Mouse (Mus musculus): ENCODE data around the gene Snd1. TPM values are rescaled to one million over a fixed set of nuclear protein-coding genes. Genes with fewer than 3 reads are reported as not detected.
A peak's percentile ranks its signal among the peaks of the same experiment; 100 is the strongest.

Gene Snd1
- total RNA-seq, 2 experiments from 2014 or later, result 110 to 112 TPM

DNA sequence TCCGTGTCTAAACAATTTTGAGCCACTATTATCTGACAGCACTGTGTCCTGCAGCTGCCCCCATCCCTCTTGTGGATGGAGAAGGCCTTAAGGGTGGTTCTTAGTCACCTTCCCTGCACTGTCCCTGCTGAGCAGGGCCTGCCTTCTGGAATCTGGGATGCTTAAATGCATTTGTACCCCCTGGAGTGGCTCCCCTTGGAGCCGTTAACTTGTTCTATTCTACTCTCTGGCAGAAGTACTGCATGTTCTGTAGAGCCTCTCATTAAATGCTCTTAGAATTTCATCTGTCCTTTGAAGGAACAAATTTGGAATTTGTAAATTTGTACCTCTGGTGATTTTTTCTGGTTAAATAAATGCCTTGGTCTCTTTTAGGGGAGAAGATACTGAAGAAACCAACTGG is 50.6 kb downstream of the Snd1 start:
- no peak overlapping the region for H3K4me3 ChIP-seq
- no peak for TF ChIP-seq CTCF (conservative IDR thresholded peaks at IDR 0.05)
- peak overlapping the region; percentile 46 for H3K27ac ChIP-seq
- no peak for DNase-seq (ENCODE audit: low spot score in 2 of 2)

DNA sequence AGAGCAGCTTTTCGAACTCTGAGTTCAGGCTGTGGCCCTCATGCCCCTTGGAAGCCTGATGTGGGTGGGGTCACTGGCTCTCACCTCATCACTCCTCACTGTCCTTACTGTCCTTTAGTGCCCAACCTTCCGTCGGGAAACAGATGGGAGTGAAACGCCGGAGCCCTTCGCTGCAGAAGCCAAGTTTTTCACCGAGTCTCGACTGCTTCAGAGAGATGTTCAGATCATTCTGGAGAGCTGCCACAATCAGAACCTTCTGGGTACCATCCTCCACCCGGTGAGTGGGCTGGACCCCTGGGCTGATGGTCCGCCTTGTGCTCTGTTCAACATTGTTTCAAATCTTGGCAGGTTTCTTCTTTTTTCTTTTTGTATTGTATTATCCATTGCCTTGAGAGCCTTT is 52.5 kb downstream of the Snd1 start:
- H3K4me3 ChIP-seq, result no peak overlapping the region
- TF ChIP-seq CTCF (conservative IDR thresholded peaks at IDR 0.05), result no peak
- no peak overlapping the region for H3K27ac ChIP-seq
- DNase-seq (ENCODE audit: low spot score in 2 of 2), result no peak

DNA sequence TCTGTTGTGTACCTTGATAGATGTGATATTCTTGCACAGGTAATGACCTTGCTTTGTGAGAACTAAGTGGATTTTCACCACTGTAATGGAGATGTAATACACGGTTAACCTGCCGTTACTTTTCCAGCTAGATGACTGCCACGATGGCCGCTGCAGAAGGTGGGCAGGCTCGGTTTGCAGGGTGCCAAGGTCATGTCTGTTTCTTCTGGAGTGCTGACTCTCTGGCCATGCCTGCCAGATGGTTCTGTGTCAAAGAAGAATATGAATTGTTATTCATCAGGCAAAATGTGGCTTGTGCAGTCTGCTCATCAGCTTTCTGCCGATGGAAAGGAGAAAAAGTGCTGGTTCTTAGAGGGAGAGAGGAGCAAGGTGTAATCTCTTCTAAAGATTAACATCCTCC is 53.3 kb downstream of the Snd1 start:
- no peak overlapping the region for H3K27ac ChIP-seq

DNA sequence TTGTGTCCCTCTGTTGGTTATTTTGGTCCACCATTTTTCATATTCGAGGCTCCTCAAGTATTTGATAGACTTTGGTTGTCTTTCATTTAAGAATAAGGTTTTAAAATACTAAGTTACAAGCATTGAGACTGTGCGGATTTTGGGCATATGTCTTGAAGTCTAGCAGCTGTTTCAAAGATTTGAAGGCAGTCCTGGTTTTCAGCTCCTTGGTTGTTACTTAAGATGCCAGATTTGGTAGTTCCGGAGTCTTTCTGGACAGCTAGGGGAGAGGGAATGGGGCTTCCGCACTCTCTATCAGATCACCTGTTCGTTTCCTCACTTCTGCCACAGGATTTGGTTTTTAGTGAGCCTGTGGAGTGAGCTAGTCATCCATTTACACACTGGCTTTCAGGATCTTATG is 61.5 kb downstream of the Snd1 start:
- DNase-seq (ENCODE audit: low spot score in 2 of 2), result peak in 1 of 2 experiments; percentile 43
- TF ChIP-seq CTCF (conservative IDR thresholded peaks at IDR 0.05), result no peak
- no peak overlapping the region for H3K4me3 ChIP-seq
- peak overlapping the region; percentile 91 for H3K27ac ChIP-seq

More for the DNA sequence above, 53.3 kb downstream of the Snd1 start:
- no peak for TF ChIP-seq CTCF (conservative IDR thresholded peaks at IDR 0.05)
- DNase-seq (ENCODE audit: low spot score in 2 of 2), result no peak
- no peak overlapping the region for H3K4me3 ChIP-seq

DNA sequence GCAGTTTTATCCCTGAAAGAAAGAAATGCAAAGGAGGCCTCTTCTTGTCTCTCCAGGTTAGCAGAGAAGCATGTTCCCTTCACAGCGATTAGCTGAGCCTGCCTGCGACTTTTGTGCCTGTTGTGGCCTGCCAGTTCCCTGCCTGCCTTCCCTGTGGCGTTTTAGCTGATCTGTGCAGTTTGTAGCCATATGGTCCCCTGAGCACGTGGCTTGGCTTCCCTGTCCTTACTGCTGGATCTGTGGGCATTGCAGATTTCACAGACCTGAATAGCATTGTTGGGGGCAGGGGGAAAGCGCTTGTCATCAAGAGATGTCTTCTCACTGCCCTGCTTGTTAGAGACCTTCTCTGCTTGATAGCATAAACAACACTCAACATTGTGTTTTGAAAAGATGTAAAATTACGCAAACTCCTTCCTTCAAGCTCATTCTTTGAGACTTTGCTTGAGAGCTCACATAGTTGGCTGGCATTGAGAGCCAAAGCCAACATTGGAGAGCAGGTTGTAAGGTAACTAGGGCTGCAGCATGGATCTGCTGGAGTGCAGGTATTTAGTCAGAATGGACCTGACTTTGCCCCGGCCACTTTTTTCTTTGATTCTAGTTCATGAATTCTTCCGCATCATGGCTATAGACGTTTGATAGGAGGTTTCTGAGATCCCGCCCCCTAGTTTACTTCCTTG is 63.0 kb downstream of the Snd1 start:
- Histone ChIP-seq H3K27ac (peak overlapping the region; percentile 91), H3K4me3 (no peak overlapping the region)
- no peak for TF ChIP-seq CTCF (conservative IDR thresholded peaks at IDR 0.05)
- DNase-seq (ENCODE audit: low spot score in 2 of 2), result peak; percentile 75 to 80

DNA sequence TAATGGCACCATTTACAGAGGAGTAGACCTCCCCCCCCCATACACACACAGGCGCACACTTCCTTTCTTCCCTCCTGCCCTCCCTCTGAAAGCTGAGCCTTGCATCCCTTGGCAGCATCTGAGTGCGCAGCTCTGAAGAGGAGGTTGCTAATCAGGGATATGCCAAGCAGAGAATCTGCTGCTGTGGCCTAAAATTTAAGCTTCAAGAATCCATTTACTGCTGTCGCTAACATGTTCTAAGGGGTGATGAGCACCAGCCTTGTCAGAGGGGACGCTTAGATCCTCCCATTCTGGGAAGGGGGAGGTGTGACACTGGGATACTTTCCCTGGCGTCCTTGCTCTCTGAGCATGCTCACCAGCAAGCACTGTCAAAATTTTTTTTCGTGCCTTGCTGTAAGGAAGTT is 67.4 kb downstream of the Snd1 start:
- no peak for TF ChIP-seq CTCF (conservative IDR thresholded peaks at IDR 0.05)
- peak overlapping the region; percentile 74 for H3K27ac ChIP-seq
- no peak overlapping the region for H3K4me3 ChIP-seq
- DNase-seq (ENCODE audit: low spot score in 2 of 2), result peak; percentile 37 to 65

DNA sequence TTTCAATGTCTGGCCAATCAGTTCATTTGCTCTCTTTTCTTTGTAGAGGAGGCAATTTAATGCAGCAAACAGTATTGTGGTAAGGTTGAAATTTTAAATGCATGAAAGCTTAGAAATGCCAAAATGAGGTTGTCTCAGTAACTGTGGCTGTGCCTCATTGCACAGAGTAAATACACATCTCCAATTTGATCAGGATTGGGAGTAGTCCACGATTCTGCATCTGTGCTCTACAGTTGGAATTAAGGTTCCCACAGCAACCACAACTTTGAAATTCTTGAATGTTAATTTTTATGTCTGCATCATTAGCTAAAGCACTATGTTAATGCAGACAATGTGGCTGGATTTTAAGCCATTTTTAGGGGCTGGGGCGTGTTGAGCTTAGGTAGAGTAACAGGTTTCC is 72.0 kb downstream of the Snd1 start:
- DNase-seq (ENCODE audit: low spot score in 2 of 2), result peak in 1 of 2 experiments; percentile 54
- no peak overlapping the region for H3K4me3 ChIP-seq
- TF ChIP-seq CTCF (conservative IDR thresholded peaks at IDR 0.05), result no peak
- peak overlapping the region; percentile 57; the same call in 1 of the 2 replicates for H3K27ac ChIP-seq

DNA sequence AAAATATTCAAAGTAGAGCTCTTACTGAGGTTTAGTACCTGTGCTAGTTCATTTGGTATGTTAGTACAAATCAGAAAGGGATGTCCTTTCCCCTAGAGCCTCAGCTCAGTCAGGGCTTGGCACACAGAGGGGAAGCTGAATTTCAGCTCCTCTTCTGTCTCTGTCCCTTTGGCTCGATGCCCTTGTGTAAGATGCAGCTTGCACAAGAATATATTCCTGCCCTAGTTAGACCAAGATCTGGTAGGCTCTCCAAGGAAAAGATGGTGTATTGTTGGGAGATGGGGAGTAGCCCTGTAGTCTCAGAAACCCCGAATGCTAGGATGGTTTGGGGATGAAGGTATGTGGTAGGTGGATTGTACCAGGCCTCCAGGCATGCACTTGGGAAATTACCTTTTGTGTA is 74.4 kb downstream of the Snd1 start:
- no peak overlapping the region; the same call in 1 of the 2 replicates for H3K27ac ChIP-seq
- H3K4me3 ChIP-seq, result no peak overlapping the region
- no peak for TF ChIP-seq CTCF (conservative IDR thresholded peaks at IDR 0.05)
- no peak for DNase-seq (ENCODE audit: low spot score in 2 of 2)

DNA sequence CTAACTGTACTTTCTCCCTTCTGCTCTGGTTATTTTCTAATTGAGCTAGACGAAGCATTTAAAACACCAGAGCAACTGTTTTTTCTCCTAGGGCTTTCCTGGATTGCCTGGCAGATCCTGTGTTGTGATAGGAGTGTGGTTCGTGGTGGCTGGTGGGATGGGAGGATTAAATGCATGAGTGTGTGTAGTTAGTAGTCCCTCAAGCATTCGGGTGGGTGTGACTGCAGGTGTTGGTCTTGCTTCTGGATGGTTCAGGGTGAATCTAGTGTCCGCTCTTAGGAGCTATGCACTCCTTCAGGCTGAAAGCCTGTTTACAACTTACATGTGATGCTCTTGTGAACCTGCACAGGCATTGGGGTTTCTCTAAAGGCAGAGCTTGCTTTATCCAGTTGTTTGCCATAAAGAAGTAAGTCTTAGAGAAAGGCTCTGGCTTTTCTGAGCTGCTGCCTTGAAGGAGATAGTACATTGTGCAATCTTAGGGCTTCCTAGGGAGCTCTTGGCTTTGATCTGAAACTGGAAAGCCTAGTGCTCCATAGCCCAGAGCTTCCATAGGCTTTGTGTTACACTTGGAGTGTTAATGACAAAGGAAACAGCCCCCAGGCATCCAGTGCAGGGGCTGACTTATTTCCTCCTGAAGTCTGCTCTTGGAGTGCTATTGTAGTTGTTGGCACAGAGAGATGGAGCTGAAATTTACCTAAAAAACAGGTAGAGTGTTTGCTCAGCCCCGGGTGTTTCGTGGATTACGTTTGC is 75.5 kb downstream of the Snd1 start:
- peak overlapping the region; percentile 40; the same call in 1 of the 2 replicates for H3K27ac ChIP-seq
- no peak for DNase-seq (ENCODE audit: low spot score in 2 of 2)
- H3K4me3 ChIP-seq, result no peak overlapping the region
- no peak for TF ChIP-seq CTCF (conservative IDR thresholded peaks at IDR 0.05)

DNA sequence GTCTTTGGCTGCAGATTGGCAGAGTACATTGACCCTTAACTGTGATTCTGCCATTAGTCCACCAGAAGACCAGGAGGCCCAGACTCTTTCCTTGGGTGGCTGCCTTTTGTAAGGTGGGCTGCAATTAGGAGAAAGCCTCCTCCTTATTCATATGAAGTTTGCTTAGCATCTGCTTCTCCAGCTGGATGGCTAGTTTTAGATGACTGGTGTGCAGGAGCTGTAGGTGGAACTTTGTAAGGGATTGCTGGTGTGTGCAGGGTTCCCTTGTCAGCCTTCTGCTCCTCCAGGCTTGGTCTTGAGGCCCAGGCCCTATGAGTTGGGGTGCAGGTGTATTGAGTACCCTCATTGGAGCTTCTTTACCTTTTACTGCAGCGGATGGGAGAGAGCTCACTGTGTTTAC is 79.5 kb downstream of the Snd1 start:
- peak overlapping the region; percentile 69 for H3K27ac ChIP-seq
- no peak for DNase-seq (ENCODE audit: low spot score in 2 of 2)
- H3K4me3 ChIP-seq, result no peak overlapping the region
- TF ChIP-seq CTCF (conservative IDR thresholded peaks at IDR 0.05), result no peak

DNA sequence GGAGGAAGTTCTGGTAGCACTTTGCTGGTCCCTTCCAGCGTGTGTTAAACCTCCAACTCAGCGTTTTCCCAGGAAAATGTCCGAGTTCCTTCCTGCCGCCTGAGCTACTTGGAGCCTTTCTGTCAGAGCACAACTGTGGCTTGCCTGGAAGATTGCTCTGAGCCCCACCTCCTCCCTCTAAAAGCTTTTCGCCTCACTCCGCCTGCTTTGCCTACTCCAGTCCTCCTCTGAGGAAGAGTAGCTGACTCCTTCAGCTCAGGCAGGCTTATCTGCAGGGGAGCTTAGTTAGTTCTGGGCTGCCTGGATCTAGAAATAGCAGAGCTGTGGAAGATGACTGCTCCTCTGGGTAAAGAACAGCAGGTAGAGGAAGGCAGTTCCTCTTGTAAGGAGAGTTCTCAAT is 80.1 kb downstream of the Snd1 start:
- DNase-seq (ENCODE audit: low spot score in 2 of 2), result no peak
- peak overlapping the region; percentile 69 for H3K27ac ChIP-seq
- TF ChIP-seq CTCF (conservative IDR thresholded peaks at IDR 0.05), result no peak
- H3K4me3 ChIP-seq, result no peak overlapping the region

DNA sequence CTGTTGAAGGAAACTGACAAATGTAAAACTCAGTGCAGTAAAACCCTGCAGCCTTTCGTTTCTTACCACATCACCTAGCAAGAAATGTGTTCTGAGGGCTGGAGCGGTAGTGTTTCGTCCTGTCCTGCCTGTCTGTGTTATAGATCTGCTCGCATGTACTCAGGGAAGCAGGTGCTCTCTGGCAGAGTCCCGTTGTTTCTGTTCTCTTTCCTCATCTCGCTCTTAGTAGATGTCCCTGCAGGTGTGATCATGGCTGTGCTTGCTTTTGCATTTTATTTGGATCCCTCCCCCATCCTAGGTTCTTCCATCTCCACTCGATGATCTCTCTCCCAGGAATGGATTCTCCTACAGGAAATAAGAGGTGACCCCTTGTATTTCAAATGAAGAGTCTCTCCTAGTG is 80.5 kb downstream of the Snd1 start:
- DNase-seq (ENCODE audit: low spot score in 2 of 2), result no peak
- peak overlapping the region; percentile 69 for H3K27ac ChIP-seq
- H3K4me3 ChIP-seq, result no peak overlapping the region
- no peak for TF ChIP-seq CTCF (conservative IDR thresholded peaks at IDR 0.05)

DNA sequence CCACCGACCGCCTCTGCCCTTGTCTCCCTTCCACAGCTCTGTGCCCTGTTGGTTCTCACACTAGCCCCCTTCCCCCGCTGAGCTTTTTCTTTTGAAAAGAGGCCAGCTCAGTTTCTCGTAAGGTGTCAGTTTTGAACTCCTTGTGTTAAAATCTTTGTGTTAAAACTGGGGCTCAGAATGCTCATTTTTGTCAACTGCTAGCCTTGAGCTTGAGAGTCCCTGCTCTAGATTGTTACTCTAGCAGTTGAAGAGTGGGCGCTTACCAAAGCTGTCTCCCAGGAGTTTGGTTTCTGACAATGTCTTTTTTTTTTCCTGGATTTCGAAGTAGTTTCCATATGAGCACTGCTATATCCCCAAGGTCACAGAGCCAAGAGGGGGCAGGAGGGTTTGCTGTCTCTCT is 82.8 kb downstream of the Snd1 start:
- no peak overlapping the region for H3K4me3 ChIP-seq
- no peak for TF ChIP-seq CTCF (conservative IDR thresholded peaks at IDR 0.05)
- no peak for DNase-seq (ENCODE audit: low spot score in 2 of 2)
- peak overlapping the region; percentile 14; the same call in 1 of the 2 replicates for H3K27ac ChIP-seq

DNA sequence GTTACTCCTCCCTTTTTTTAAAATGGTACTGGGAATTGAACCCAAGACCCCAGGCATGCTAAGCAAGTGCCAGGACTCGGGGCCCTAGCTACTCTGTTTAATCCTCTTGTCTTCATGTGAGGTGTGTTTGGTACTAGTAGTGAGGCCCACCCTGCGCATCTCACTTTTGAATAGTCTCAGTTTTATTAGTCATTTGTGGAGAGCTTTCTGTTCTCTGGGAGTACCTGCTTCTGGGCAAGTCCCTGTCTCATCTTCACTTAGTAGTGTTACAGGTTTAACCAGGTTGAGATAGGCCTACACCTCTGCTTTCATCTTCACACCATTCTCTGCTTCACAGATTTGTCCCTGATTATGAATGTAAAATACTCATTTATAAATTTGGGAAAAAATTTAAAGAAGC is 84.5 kb downstream of the Snd1 start:
- Histone ChIP-seq H3K27ac (no peak overlapping the region), H3K4me3 (no peak overlapping the region)
- no peak for TF ChIP-seq CTCF (conservative IDR thresholded peaks at IDR 0.05)
- no peak for DNase-seq (ENCODE audit: low spot score in 2 of 2)
